Mouse (Mus musculus): ENCODE results near the gene 2010111I01Rik. TPM values are rescaled to one million over a fixed set of nuclear protein-coding genes. Genes with fewer than 3 reads are reported as not detected.

2010111I01Rik gene
- polyA plus RNA-seq, 1 experiment from 2014 or later, result 134 TPM

GRCm38 (mm10) chr13:63093636-63094035 is 128.9 kb downstream of the 2010111I01Rik start:
- H3K27ac ChIP-seq (replicated peaks; ENCODE audit: low read depth, low read length), result no peak overlapping the region
- H3K9me3 ChIP-seq (ENCODE audit: control insufficient read depth, low read length), result no peaks in the 10 kb centered on the region
- H3K36me3 ChIP-seq (ENCODE audit: control insufficient read depth, insufficient read depth, low read length), result no peaks in the 10 kb centered on the region
- 80% methylated on average over 6 of the region's 6 CpGs for WGBS
- H3K9ac ChIP-seq (ENCODE audit: low read length), result peak overlapping the region; percentile 13; the same call in 1 of the 2 replicates
- H3K4me1 ChIP-seq (ENCODE audit: control insufficient read depth, insufficient read depth, low read length), result peaks cover 5% of the 10 kb centered on the region; the same call in 1 of the 2 replicates
- no peak overlapping the region for H3K4me2 ChIP-seq (ENCODE audit: low read depth, severe bottlenecking)
- no peaks in the 10 kb centered on the region for H3K27me3 ChIP-seq (ENCODE audit: control insufficient read depth, insufficient read depth, low read length)
- no peak for DNase-seq (ENCODE audit: low spot score)
- no peak for ATAC-seq (ENCODE audit: insufficient number of reproducible peaks, low FRiP score, low TSS enrichment, low read depth)
- H3K4me3 ChIP-seq (ENCODE audit: low read depth, low read length), result no peak overlapping the region

DNA sequence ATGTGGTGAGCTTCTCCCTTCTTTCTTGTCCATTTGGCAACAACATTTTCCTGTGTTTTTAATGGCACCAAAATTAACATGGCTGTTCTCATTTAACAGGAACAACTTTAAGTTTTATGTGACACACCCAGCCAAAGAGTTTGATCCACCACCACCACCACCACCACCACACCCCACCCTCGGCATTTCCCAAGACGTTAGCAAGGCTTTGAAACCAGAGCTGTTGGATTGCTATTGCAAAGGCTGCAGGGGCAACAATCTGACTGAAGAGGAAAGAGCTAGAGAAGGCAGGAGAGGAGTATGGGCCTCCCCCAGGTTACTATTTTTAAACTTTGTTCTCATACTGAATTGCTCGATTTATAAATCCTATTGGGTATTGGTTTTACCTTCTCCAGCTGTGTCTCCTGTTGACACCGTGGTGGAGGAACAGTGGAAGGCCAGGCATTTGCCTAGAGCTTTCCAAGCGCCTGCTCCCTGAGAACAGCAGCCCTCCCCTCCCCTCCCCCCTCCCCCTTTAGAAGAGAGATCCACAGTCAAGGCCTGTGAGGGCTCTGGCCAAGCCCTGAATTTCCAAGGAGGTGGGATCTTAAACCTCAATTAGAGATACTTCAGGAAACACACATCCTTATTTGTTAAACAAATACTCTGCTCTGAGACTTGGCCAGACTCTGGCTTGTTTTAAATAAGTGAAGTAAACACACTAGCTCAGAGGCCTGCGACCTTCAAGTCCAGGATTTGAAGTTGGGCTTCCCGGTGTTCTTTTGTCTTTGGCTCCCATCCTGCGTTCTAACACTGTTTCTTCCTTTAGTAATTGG is 129.8 kb downstream of the 2010111I01Rik start:
- H3K9ac ChIP-seq (ENCODE audit: low read length), result no peak overlapping the region
- DNase-seq (ENCODE audit: low spot score) (peak; percentile 38), ATAC-seq (ENCODE audit: insufficient number of reproducible peaks, low FRiP score, low TSS enrichment, low read depth) (0 out of 2 replicates have a peak, but pooled peaks have one; percentile 51)
- peak overlapping the region; percentile 48; the same call in 1 of the 2 replicates for H3K27ac ChIP-seq (replicated peaks; ENCODE audit: low read depth, low read length)
- H3K4me2 ChIP-seq (ENCODE audit: low read depth, severe bottlenecking), result no peak overlapping the region
- peaks cover 5% of the 10 kb centered on the region; the same call in 1 of the 2 replicates for H3K4me1 ChIP-seq (ENCODE audit: control insufficient read depth, insufficient read depth, low read length)
- no peaks in the 10 kb centered on the region for H3K9me3 ChIP-seq (ENCODE audit: control insufficient read depth, low read length)
- 16% methylated on average over 8 of the region's 8 CpGs for WGBS
- H3K36me3 ChIP-seq (ENCODE audit: control insufficient read depth, insufficient read depth, low read length), result no peaks in the 10 kb centered on the region
- H3K27me3 ChIP-seq (ENCODE audit: control insufficient read depth, insufficient read depth, low read length), result no peaks in the 10 kb centered on the region
- no peak overlapping the region for H3K4me3 ChIP-seq (ENCODE audit: low read depth, low read length)

DNA sequence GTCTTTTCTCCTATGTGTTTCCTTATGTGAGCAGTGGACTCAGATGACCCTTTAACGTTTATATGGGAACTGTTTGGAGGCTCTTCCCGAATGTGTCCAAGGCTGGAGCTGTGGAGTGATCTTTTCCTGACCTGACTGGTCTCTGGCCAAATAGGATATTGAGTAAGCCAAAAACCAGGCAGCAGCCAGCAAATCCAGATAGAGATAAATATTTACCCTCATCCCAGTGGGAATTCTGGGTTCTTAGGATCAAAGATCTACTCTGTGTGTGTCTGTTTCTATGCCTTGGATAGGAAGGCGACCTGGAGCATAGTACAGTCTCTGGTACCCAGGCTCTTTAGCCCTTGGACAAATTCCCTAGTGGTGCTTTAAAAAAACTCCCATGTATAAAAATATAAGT is 132.1 kb downstream of the 2010111I01Rik start:
- Histone ChIP-seq H3K27me3 (ENCODE audit: control insufficient read depth, insufficient read depth, low read length) (no peaks in the 10 kb centered on the region), H3K4me1 (ENCODE audit: control insufficient read depth, insufficient read depth, low read length) (peaks cover 5% of the 10 kb centered on the region; the same call in 1 of the 2 replicates), H3K36me3 (ENCODE audit: control insufficient read depth, insufficient read depth, low read length) (no peaks in the 10 kb centered on the region), H3K27ac (replicated peaks; ENCODE audit: low read depth, low read length) (no peak overlapping the region), H3K9ac (ENCODE audit: low read length) (no peak overlapping the region), H3K4me2 (ENCODE audit: low read depth, severe bottlenecking) (no peak overlapping the region), H3K4me3 (ENCODE audit: low read depth, low read length) (no peak overlapping the region), H3K9me3 (ENCODE audit: control insufficient read depth, low read length) (no peaks in the 10 kb centered on the region)
- ATAC-seq (ENCODE audit: insufficient number of reproducible peaks, low FRiP score, low TSS enrichment, low read depth) (no peak), DNase-seq (ENCODE audit: low spot score) (no peak)
- 76% methylated on average over 3 of the region's 3 CpGs for WGBS

DNA sequence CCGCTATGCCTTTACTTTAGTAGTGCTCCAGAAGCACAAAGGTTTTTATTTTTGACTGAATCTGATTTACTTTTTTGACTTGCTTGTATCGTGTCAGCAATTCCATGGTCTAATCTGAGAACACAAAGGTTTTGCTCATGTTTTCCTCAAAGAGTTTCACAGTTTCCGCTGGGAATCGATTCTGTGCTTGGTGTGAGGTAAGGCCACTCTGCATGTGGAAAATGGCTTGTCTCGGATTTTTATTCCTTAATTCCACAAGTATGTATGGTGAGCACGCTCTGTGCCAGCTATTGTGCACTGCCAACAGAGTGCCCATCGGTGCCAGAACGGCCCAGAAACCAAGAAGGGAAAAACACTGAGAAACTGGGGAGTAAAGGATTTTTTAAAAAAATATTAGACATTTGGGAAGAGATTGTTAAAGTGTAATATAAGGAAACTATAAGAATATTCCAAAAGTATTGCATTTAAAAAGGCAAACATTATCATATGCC is 132.8 kb downstream of the 2010111I01Rik start:
- Histone ChIP-seq H3K27me3 (ENCODE audit: control insufficient read depth, insufficient read depth, low read length) (no peaks in the 10 kb centered on the region), H3K9me3 (ENCODE audit: control insufficient read depth, low read length) (no peaks in the 10 kb centered on the region), H3K27ac (replicated peaks; ENCODE audit: low read depth, low read length) (no peak overlapping the region), H3K9ac (ENCODE audit: low read length) (no peak overlapping the region), H3K4me1 (ENCODE audit: control insufficient read depth, insufficient read depth, low read length) (peaks cover 2% of the 10 kb centered on the region; the same call in 1 of the 2 replicates), H3K36me3 (ENCODE audit: control insufficient read depth, insufficient read depth, low read length) (no peaks in the 10 kb centered on the region), H3K4me2 (ENCODE audit: low read depth, severe bottlenecking) (no peak overlapping the region), H3K4me3 (ENCODE audit: low read depth, low read length) (no peak overlapping the region)
- ATAC-seq (ENCODE audit: insufficient number of reproducible peaks, low FRiP score, low TSS enrichment, low read depth) (no peak), DNase-seq (ENCODE audit: low spot score) (no peak)
- WGBS, result 95% methylated on average over 8 of the region's 8 CpGs

DNA sequence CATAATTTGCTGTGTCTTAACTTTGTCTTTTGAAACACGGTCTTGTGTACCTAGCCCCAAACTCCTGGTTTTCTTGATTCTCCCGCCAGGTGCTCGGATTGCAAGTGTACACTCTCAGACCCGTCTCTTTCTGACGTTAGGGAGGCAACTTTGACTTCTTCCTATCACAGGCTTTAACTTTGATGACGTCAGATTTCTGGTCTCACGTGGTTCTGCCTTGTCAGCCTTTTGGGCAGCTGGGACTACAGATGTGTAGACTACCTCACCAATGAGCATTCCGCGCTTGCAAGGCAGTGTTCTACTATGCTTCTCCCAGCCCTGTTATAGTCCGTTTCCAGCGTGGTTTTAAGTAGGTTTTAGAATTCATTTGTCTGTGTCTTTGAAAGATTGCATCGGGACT is 137.1 kb downstream of the 2010111I01Rik start:
- no peak overlapping the region for H3K9ac ChIP-seq (ENCODE audit: low read length)
- 83% methylated on average over 12 of the region's 12 CpGs for WGBS
- no peaks in the 10 kb centered on the region for H3K27me3 ChIP-seq (ENCODE audit: control insufficient read depth, insufficient read depth, low read length)
- DNase-seq (ENCODE audit: low spot score) (no peak), ATAC-seq (ENCODE audit: insufficient number of reproducible peaks, low FRiP score, low TSS enrichment, low read depth) (no peak)
- no peak overlapping the region for H3K4me3 ChIP-seq (ENCODE audit: low read depth, low read length)
- H3K4me2 ChIP-seq (ENCODE audit: low read depth, severe bottlenecking), result no peak overlapping the region
- H3K4me1 ChIP-seq (ENCODE audit: control insufficient read depth, insufficient read depth, low read length), result no peaks in the 10 kb centered on the region
- H3K9me3 ChIP-seq (ENCODE audit: control insufficient read depth, low read length), result no peaks in the 10 kb centered on the region
- no peak overlapping the region for H3K27ac ChIP-seq (replicated peaks; ENCODE audit: low read depth, low read length)
- H3K36me3 ChIP-seq (ENCODE audit: control insufficient read depth, insufficient read depth, low read length), result no peaks in the 10 kb centered on the region

- 60% methylated on average over 8 of the region's 8 CpGs for WGBS
- no peak for DNase-seq (ENCODE audit: low spot score)
- ATAC-seq (ENCODE audit: insufficient number of reproducible peaks, low FRiP score, low TSS enrichment, low read depth), result no peak
Observed at GRCm38 (mm10) chr13:63102848-63103585, 138.3 kb downstream of the 2010111I01Rik start.

GRCm38 (mm10) chr13:63106574-63106973 is 141.9 kb downstream of the 2010111I01Rik start:
- no peaks in the 10 kb centered on the region for H3K9me3 ChIP-seq (ENCODE audit: control insufficient read depth, low read length)
- 31% methylated on average over 2 of the region's 2 CpGs for WGBS
- H3K27ac ChIP-seq (replicated peaks; ENCODE audit: low read depth, low read length), result no peak overlapping the region
- ATAC-seq (ENCODE audit: insufficient number of reproducible peaks, low FRiP score, low TSS enrichment, low read depth) (no peak), DNase-seq (ENCODE audit: low spot score) (no peak)
- no peak overlapping the region for H3K4me3 ChIP-seq (ENCODE audit: low read depth, low read length)
- no peaks in the 10 kb centered on the region for H3K27me3 ChIP-seq (ENCODE audit: control insufficient read depth, insufficient read depth, low read length)
- H3K4me2 ChIP-seq (ENCODE audit: low read depth, severe bottlenecking), result no peak overlapping the region
- no peaks in the 10 kb centered on the region for H3K36me3 ChIP-seq (ENCODE audit: control insufficient read depth, insufficient read depth, low read length)
- peaks cover 5% of the 10 kb centered on the region; the same call in 1 of the 2 replicates for H3K4me1 ChIP-seq (ENCODE audit: control insufficient read depth, insufficient read depth, low read length)
- no peak overlapping the region for H3K9ac ChIP-seq (ENCODE audit: low read length)

More at GRCm38 (mm10) chr13:63102848-63103585, 138.3 kb downstream of the 2010111I01Rik start:
- Histone ChIP-seq H3K27me3 (ENCODE audit: control insufficient read depth, insufficient read depth, low read length) (no peaks in the 10 kb centered on the region), H3K27ac (replicated peaks; ENCODE audit: low read depth, low read length) (no peak overlapping the region), H3K9me3 (ENCODE audit: control insufficient read depth, low read length) (no peaks in the 10 kb centered on the region), H3K4me3 (ENCODE audit: low read depth, low read length) (no peak overlapping the region), H3K4me2 (ENCODE audit: low read depth, severe bottlenecking) (no peak overlapping the region), H3K36me3 (ENCODE audit: control insufficient read depth, insufficient read depth, low read length) (no peaks in the 10 kb centered on the region), H3K4me1 (ENCODE audit: control insufficient read depth, insufficient read depth, low read length) (no peaks in the 10 kb centered on the region), H3K9ac (ENCODE audit: low read length) (no peak overlapping the region)

- H3K27me3 ChIP-seq (ENCODE audit: control insufficient read depth, insufficient read depth, low read length), result no peaks in the 10 kb centered on the region
- no peak overlapping the region for H3K4me3 ChIP-seq (ENCODE audit: low read depth, low read length)
- no peaks in the 10 kb centered on the region for H3K9me3 ChIP-seq (ENCODE audit: control insufficient read depth, low read length)
- DNase-seq (ENCODE audit: low spot score) (no peak), ATAC-seq (ENCODE audit: insufficient number of reproducible peaks, low FRiP score, low TSS enrichment, low read depth) (no peak)
- no peak overlapping the region for H3K4me2 ChIP-seq (ENCODE audit: low read depth, severe bottlenecking)
- peaks cover 18% of the 10 kb centered on the region for H3K4me1 ChIP-seq (ENCODE audit: control insufficient read depth, insufficient read depth, low read length)
- H3K27ac ChIP-seq (replicated peaks; ENCODE audit: low read depth, low read length), result no peak overlapping the region; the same call in 1 of the 2 replicates
- H3K36me3 ChIP-seq (ENCODE audit: control insufficient read depth, insufficient read depth, low read length), result no peaks in the 10 kb centered on the region
- WGBS, result 72% methylated on average over 2 of the region's 2 CpGs
- H3K9ac ChIP-seq (ENCODE audit: low read length), result no peak overlapping the region
Observed at GRCm38 (mm10) chr13:63108601-63109000, 143.9 kb downstream of the 2010111I01Rik start.

Data from limb, embryonic 11.5 days (tissue).